Mouse (Mus musculus) olfactory bulb, adult 2 months (tissue): ENCODE measurements around the gene Prcc.

Experiments
- CTCF ChIP-seq: fragments of 200-500 bp; IDR thresholded peaks from 2 replicates; pipeline ENCODE4 v1.5.1; 2012; ENCODE audit warnings: low read depth, mild to moderate bottlenecking, low read length, moderate library complexity; ENCODE audit not compliant: insufficient read depth
- POLR2A ChIP-seq: fragments of 200-500 bp; IDR thresholded peaks from 2 replicates; pipeline ENCODE4 v1.6.1; 2012; ENCODE audit warnings: mild to moderate bottlenecking, low read depth, low read length, moderate library complexity; ENCODE audit not compliant: insufficient read depth

DNA sequence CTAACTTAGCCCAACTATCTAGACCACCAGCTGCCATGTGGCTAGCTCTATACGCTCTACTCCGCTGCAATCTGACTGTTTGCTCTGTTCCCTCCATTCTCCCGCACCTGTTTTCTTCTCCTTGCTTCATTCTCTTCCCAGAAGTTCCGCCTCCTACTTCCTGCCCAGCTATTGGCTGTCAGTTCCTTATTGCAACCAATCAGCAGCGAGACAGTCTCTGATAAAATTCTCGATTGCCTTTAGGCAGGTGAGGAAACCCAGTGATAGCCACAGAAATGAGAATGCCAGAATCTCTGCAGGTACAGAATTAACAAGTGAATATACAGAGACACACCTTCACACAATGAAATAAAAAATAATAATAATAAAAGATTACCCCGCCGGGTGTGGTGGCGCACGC lies 56.4 kb downstream of the Prcc start:
- TF ChIP-seq CTCF (no peak), POLR2A (no peak)
